Mouse (Mus musculus): Measurements from ENCODE around the gene 6030468B19Rik. TPM values are rescaled to one million over a fixed set of nuclear protein-coding genes. Genes with fewer than 3 reads are reported as not detected.

6030468B19Rik gene
- total RNA-seq, 2 experiments from 2014 or later, result 0.37 TPM; not detected in 1

GRCm38 (mm10) chr11:117848985-117849671 lies 51.7 kb downstream of the 6030468B19Rik start, which contains the start of gene Birc5:
Gene Birc5, plus strand, starts transcription at chr11:117849251.
- peak; percentile 97 for ATAC-seq (replicated peaks; ENCODE audit: poor library complexity)

DNA sequence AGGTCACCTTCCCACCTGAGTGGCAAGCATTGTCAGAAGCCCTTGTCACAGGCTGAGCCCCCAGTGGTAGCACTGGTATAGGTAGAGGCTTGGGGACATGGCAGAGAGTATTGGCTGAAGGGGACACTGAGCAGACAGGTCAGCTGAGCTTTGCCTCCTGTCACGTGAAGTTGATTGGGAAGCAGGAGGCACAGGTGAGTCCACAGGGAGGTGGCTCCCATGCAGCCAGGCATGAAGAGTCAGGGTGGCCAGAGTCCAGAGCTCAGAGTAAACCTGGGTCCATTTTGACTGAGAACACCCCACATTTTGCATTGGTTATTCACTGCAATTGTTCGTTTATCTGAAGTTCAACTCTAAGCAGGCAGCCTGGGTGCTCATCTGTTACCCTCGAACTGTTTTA lies 55.4 kb downstream of the 6030468B19Rik start:
- no peak for ATAC-seq (replicated peaks; ENCODE audit: poor library complexity)

DNA sequence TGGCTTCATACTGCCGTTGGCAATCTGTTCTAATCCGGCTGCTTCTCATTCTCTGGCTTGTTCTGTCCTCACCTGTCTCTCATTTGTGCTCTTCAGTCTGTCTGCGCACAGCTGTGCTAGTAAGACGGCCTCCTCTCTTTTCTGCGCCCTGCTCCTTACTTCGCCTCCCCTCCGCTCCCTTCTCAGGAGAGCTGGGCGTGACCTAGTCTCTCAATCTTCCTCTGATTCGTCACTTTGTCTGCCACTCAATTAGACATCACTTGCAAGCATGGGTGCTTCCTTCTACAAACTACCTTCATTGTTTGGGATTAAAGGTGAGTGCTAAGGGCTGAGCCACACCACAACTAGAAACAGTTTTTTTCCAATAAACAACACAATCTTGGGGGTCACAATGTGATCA lies 56.8 kb downstream of the 6030468B19Rik start:
- no peak for ATAC-seq (replicated peaks; ENCODE audit: poor library complexity)

- no peak for ATAC-seq (replicated peaks; ENCODE audit: poor library complexity)
Measured at GRCm38 (mm10) chr11:117855360-117855759, 57.9 kb downstream of the 6030468B19Rik start.

- ATAC-seq (replicated peaks; ENCODE audit: poor library complexity), result no peak
Measured at GRCm38 (mm10) chr11:117855975-117856374, 58.5 kb downstream of the 6030468B19Rik start.

Other genes starting within 250 kb of the 6030468B19Rik start
- 18.8 and 22.1 TPM in 2 replicates for gene Tnrc6c, start 143.4 kb upstream of the 6030468B19Rik start, total RNA-seq (2015)
- 17.8 and 19.8 TPM in 2 replicates for gene Tnrc6c, start 143.4 kb upstream of the 6030468B19Rik start, total RNA-seq (2017)
- gene Tmc8, start 15.6 kb upstream of the 6030468B19Rik start, total RNA-seq (2015), result 2.1 and 3.1 TPM in 2 replicates
- 2.0 and 2.1 TPM in 2 replicates for gene Tmc8, start 15.6 kb upstream of the 6030468B19Rik start, total RNA-seq (2017)
- gene Tmc6, start 15.5 kb upstream of the 6030468B19Rik start, total RNA-seq (2015), result 34.0 and 50.6 TPM in 2 replicates
- 8.6 and 13.1 TPM in 2 replicates for gene Tmc6, start 15.5 kb upstream of the 6030468B19Rik start, total RNA-seq (2017)
- 2.2 and 2.5 TPM in 2 replicates for gene Gm20708, start 12.0 kb downstream of the 6030468B19Rik start, total RNA-seq (2015)
- 0.92 TPM in 1 of 2 replicates, not detected in the other for gene Gm20708, start 12.0 kb downstream of the 6030468B19Rik start, total RNA-seq (2017)
- 223 and 243 TPM in 2 replicates for gene Syngr2, start 12.0 kb downstream of the 6030468B19Rik start, total RNA-seq (2015)
- gene Syngr2, start 12.0 kb downstream of the 6030468B19Rik start, total RNA-seq (2017), result 154 and 164 TPM in 2 replicates
- 0.85 and 1.5 TPM in 2 replicates for gene Afmid, start 28.3 kb downstream of the 6030468B19Rik start, total RNA-seq (2015)
- gene Afmid, start 28.3 kb downstream of the 6030468B19Rik start, total RNA-seq (2017), result 2.6 and 3.0 TPM in 2 replicates
- 186 and 198 TPM in 2 replicates for gene Tk1, start 28.4 kb downstream of the 6030468B19Rik start, total RNA-seq (2015)
- 94.8 and 108 TPM in 2 replicates for gene Tk1, start 28.4 kb downstream of the 6030468B19Rik start, total RNA-seq (2017)
- gene Birc5, start 51.6 kb downstream of the 6030468B19Rik start, total RNA-seq (2015), result 179 and 200 TPM in 2 replicates
- gene Birc5, start 51.6 kb downstream of the 6030468B19Rik start, total RNA-seq (2017), result 183 and 213 TPM in 2 replicates
- gene Tmem235, start 63.1 kb downstream of the 6030468B19Rik start, total RNA-seq (2015), result not detected in 2 replicates
- not detected in 2 replicates for gene Tmem235, start 63.1 kb downstream of the 6030468B19Rik start, total RNA-seq (2017)
- gene Tha1, start 75.8 kb downstream of the 6030468B19Rik start, total RNA-seq (2015), result 2.9 and 4.1 TPM in 2 replicates
- 3.1 and 4.6 TPM in 2 replicates for gene Tha1, start 75.8 kb downstream of the 6030468B19Rik start, total RNA-seq (2017)
- 0.76 and 0.96 TPM in 2 replicates for gene Socs3, start 172.4 kb downstream of the 6030468B19Rik start, total RNA-seq (2015)
- 0.79 and 1.1 TPM in 2 replicates for gene Socs3, start 172.4 kb downstream of the 6030468B19Rik start, total RNA-seq (2017)
- 13.0 and 14.7 TPM in 2 replicates for gene Pgs1, start 188.6 kb downstream of the 6030468B19Rik start, total RNA-seq (2015)
- 15.6 and 18.7 TPM in 2 replicates for gene Pgs1, start 188.6 kb downstream of the 6030468B19Rik start, total RNA-seq (2017)

Data from megakaryocyte progenitor cell, adult 5-6 weeks (primary cell).